Mouse (Mus musculus) embryonic facial prominence, embryonic 10.5 days (tissue): ENCODE measurements around the gene Tcf21. TPM values are rescaled to one million over a fixed set of nuclear protein-coding genes. Genes with fewer than 3 reads are reported as not detected.

Experiments used
- DNase-seq: peaks from one replicate; pipeline ENCODE4 v3.0.0-alpha.2; 2017; ENCODE audit warnings: low spot score
- H3K27ac ChIP-seq: fragments of 300-500 bp; sonication (generic); replicated peaks from 2 replicates; pipeline ENCODE4 v1.5.1; 2016; ENCODE audit warnings: mild to moderate bottlenecking
- H3K27me3 ChIP-seq: fragments of 300-500 bp; sonication (generic); replicated peaks from 2 replicates; pipeline ENCODE4 v1.6.1; 2016; ENCODE audit warnings: low read depth, mild to moderate bottlenecking; ENCODE audit not compliant: poor library complexity, severe bottlenecking
- H3K36me3 ChIP-seq: fragments of 300-500 bp; sonication (generic); replicated peaks from 2 replicates; pipeline ENCODE4 v1.6.1; 2016; ENCODE audit warnings: mild to moderate bottlenecking, moderate library complexity
- H3K4me1 ChIP-seq: fragments of 300-500 bp; sonication (generic); 2 replicates; pipeline ENCODE4 v1.6.1; 2016
- H3K4me3 ChIP-seq: fragments of 300-500 bp; sonication (generic); 2 replicates; pipeline ENCODE4 v1.5.1; 2016; ENCODE audit warnings: mild to moderate bottlenecking, moderate library complexity
- H3K9me3 ChIP-seq: fragments of 300-500 bp; sonication (generic); 2 replicates; pipeline ENCODE4 v1.6.1; 2016; ENCODE audit warnings: mild to moderate bottlenecking
- WGBS: fragments of 180-500 bp; shearing (Covaris S2); methylation state at CpG from one replicate; pipeline ENCODE4 v1.1.7; 2016; 5-methylcytosine and 5-hydroxymethylcytosine counted together
- polyA plus RNA-seq: library from polyadenylated mRNA; unstranded; fragments of >200 nt; fragmentation: Nextera tagmentation; extraction: Ambion mirVana; gene quantifications from 2 replicates; pipeline ENCODE4 v1.2.1, GENCODE M21; 2016

Tcf21 gene
- polyA plus RNA-seq, 1 experiment from 2014 or later: 4.8 TPM

DNA sequence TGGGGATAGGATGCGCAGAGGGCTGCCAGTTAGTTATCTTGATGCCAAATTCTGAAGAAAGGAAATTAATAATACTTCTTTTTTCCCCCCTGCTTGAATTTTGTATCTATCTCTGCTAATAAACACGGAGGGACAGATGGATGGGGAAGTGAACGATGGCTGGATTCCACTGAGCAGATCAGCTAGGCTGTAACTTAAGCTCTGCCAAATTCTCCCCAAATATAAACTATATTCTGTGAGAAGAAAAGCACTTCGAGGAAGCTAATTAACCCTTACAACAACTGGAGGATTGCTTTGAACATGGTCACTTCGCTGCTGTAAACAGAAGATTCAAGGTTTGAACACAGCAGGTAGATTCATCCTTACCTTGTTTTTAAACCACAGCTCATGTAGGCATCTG is 2.5 kb upstream of the Tcf21 start:
- no peak for DNase-seq
- H3K27me3 ChIP-seq: peaks cover 96% of the 10 kb centered on the region
- H3K9me3 ChIP-seq: no peaks in the 10 kb centered on the region
- H3K4me1 ChIP-seq: peaks cover 15% of the 10 kb centered on the region
- H3K4me3 ChIP-seq: no peak overlapping the region
- no peaks in the 10 kb centered on the region for H3K36me3 ChIP-seq
- no peak overlapping the region for H3K27ac ChIP-seq
- 9% methylated on average over 5 of the region's 5 CpGs for WGBS

DNA sequence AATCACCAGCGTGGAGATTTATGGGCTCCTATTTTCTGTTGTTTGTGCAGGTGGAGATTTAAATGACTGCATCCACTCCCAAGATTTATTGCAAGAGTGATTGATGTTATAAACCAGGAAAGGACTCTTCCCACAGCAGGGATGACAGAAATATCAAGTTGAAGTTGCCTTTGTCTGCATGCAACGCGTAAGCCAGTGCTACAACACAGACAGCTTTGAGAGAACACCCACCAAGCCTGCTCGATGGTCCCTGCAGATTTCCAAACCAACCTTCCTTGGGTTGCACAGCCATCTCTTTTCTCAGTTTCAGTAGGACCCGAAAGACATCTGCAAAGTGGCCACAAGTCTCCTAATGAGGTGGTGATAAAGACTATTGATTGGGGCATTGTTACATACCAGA is 1.7 kb upstream of the Tcf21 start:
- Histone ChIP-seq H3K4me3 (no peak overlapping the region), H3K9me3 (no peaks in the 10 kb centered on the region), H3K4me1 (peaks cover 16% of the 10 kb centered on the region), H3K27ac (no peak overlapping the region), H3K36me3 (no peaks in the 10 kb centered on the region), H3K27me3 (peaks cover 97% of the 10 kb centered on the region)
- DNase-seq: peak; percentile 18
- 3% methylated on average over 5 of the region's 5 CpGs for WGBS

DNA sequence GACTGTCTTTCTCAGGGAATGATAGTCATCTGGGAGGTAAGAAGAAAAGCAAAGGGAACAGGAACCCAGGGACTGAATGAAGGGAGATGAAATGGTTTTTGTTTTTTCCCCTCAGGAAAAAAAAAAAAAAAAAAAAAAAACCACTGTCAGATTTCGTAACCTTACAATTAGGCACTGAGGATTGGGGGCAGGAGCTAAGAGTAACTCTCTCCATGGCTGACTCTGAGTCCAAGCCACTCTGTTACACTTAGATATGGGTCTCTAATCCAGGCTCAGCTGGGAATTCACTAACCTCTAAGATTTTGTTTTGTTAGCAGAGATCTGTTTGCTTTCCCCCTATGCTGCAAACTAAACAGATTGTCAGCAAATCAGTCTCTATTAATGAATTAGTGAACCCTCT is 1.3 kb upstream of the Tcf21 start:
- H3K4me3 ChIP-seq: no peak overlapping the region
- H3K27me3 ChIP-seq: peaks cover 98% of the 10 kb centered on the region
- 0% methylated on average over 1 of the region's 1 CpGs for WGBS

DNA sequence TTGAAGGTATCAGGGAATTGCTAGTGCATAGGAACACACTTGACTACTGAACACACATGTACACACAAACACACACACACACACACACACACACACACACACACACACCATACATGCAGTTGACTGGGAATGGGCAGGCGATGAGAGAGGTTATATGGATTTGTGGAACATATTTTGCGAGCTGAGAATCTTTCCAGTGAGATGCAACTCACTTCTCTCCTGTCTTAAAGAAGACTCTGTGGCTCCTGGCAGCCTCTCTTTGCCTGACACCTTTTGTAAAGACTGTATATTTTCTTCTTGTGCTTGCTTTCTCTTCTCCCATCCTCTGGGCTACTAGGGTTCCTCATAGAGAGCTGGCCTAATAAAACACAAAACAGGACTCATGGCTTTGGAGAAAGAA is 867 bp upstream of the Tcf21 start:
- peak; percentile 18 for DNase-seq
- Histone ChIP-seq H3K9me3 (no peaks in the 10 kb centered on the region), H3K4me3 (no peak overlapping the region), H3K27ac (no peak overlapping the region), H3K36me3 (no peaks in the 10 kb centered on the region), H3K27me3 (peaks cover 98% of the 10 kb centered on the region), H3K4me1 (peaks cover 19% of the 10 kb centered on the region)
- 4% methylated on average over 2 of the region's 2 CpGs for WGBS

More for the DNA sequence above, 1.3 kb upstream of the Tcf21 start:
- Histone ChIP-seq H3K4me1 (peaks cover 19% of the 10 kb centered on the region), H3K9me3 (no peaks in the 10 kb centered on the region), H3K27ac (no peak overlapping the region), H3K36me3 (no peaks in the 10 kb centered on the region)
- DNase-seq: no peak

DNA sequence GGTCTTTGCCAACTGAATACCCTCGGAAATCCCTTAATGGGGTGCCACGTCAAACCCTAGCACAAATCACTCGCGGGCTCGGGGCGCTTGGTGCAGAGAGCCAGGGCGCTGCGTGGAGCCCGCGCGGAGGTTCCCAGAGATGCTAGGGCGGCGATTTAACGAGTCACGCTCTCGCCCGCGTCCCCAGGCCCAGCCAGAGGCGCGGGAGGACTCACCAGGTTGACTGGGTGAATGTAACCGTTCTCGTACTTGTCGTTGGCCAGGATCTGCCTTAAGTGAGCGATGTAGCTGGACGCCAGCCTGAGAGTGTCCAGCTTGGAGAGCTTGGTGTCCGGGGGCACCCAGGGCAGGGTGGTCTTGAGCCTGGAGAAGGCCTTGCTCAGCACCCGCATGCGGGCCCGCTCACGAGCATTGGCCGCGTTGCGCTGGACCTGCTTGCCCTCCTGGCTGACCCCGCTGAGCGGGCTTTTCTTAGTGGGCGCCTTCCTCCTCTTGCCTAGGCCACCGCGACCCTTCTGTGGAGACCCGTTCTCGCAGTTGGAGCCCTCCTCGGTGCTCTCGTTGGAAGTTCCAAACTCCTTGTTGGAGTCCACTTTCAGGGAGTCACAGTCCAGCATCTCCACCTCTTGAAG is 619 bp downstream of the Tcf21 start:
- H3K27ac ChIP-seq: no peak overlapping the region; the same call in 1 of the 2 replicates
- DNase-seq: peak; percentile 64
- peak overlapping the region; percentile 40 for H3K4me3 ChIP-seq
- WGBS: under 1% methylated on average over 42 of the region's 42 CpGs
- H3K36me3 ChIP-seq: no peaks in the 10 kb centered on the region
- no peaks in the 10 kb centered on the region for H3K9me3 ChIP-seq
- peaks cover 98% of the 10 kb centered on the region for H3K27me3 ChIP-seq
- H3K4me1 ChIP-seq: peaks cover 19% of the 10 kb centered on the region

GRCm38 (mm10) chr10:22818600-22819238 is 1.3 kb downstream of the Tcf21 start:
- no peaks in the 10 kb centered on the region for H3K36me3 ChIP-seq
- DNase-seq: no peak
- H3K27ac ChIP-seq: no peak overlapping the region
- peak overlapping the region; percentile 40 for H3K4me3 ChIP-seq
- under 1% methylated on average over 12 of the region's 12 CpGs for WGBS
- no peaks in the 10 kb centered on the region for H3K9me3 ChIP-seq
- peaks cover 98% of the 10 kb centered on the region for H3K27me3 ChIP-seq
- H3K4me1 ChIP-seq: peaks cover 21% of the 10 kb centered on the region

GRCm38 (mm10) chr10:22817976-22818375 is 2.0 kb downstream of the Tcf21 start:
- under 1% methylated on average over 4 of the region's 4 CpGs for WGBS
- no peak overlapping the region for H3K27ac ChIP-seq
- DNase-seq: no peak
- H3K4me1 ChIP-seq: peaks cover 26% of the 10 kb centered on the region
- H3K9me3 ChIP-seq: no peaks in the 10 kb centered on the region
- H3K36me3 ChIP-seq: no peaks in the 10 kb centered on the region
- H3K27me3 ChIP-seq: peaks cover 98% of the 10 kb centered on the region
- H3K4me3 ChIP-seq: peak overlapping the region; percentile 14; the same call in 1 of the 2 replicates

DNA sequence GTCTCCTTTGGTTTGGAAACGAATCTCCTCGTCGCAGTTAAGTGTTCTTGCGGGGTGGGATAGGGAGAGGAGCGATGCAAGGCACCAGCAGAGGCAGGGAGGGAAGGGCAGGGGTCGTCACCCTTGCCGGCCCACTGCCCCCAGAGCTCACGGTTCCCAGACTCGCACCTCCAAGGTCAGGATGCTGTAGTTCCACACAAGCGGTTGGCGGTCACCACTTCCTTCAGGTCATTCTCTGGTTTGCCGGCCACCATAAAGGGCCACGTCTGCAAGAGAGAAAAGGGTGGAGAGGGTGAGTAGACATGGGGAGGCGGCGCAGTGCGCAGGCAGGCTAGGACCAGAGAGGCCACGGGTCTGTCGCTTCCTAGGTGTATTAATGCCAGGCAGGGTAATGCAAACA is 2.4 kb downstream of the Tcf21 start:
- Histone ChIP-seq H3K27me3 (peaks cover 98% of the 10 kb centered on the region), H3K4me1 (peaks cover 26% of the 10 kb centered on the region), H3K4me3 (peak overlapping the region; percentile 14; the same call in 1 of the 2 replicates), H3K9me3 (no peaks in the 10 kb centered on the region), H3K27ac (no peak overlapping the region), H3K36me3 (no peaks in the 10 kb centered on the region)
- DNase-seq: peak; percentile 50
- WGBS: under 1% methylated on average over 18 of the region's 18 CpGs

DNA sequence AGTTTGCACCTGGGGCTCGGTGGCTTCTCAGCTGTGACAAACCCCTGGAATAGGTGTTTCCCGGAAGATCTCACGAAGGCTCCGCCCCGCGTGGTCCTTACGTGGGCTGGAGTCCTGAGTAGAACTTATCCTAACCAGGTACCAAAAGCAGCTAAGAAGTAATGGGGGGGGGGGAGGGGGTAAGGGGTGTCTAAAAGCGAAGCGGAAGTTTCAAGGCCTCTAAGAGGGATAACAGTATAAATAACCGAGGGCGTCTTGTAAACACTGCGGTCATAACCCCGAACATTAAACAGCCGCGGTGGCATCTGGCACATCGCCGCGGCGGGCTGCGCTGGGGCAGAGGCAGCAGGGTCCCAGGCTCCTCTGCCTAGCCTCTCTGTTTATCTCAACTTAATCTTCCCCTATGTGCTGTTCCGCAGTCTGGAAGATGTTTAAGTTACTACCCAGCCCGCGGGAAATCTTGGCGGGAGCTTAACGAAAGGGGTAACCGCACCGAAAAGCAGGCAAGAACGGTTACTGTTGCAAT is 3.7 kb downstream of the Tcf21 start:
- H3K36me3 ChIP-seq: no peaks in the 10 kb centered on the region
- peak; percentile 62 for DNase-seq
- WGBS: under 1% methylated on average over 28 of the region's 28 CpGs

GRCm38 (mm10) chr10:22815461-22816236 is 4.3 kb downstream of the Tcf21 start:
- Histone ChIP-seq H3K9me3 (no peaks in the 10 kb centered on the region), H3K27me3 (peaks cover 97% of the 10 kb centered on the region), H3K36me3 (no peaks in the 10 kb centered on the region), H3K27ac (no peak overlapping the region), H3K4me3 (no peak overlapping the region; the same call in 1 of the 2 replicates), H3K4me1 (peaks cover 26% of the 10 kb centered on the region)
- peak; percentile 37 for DNase-seq
- WGBS: 2% methylated on average over 19 of the region's 19 CpGs

More for the DNA sequence above, 3.7 kb downstream of the Tcf21 start:
- H3K9me3 ChIP-seq: no peaks in the 10 kb centered on the region
- peaks cover 26% of the 10 kb centered on the region for H3K4me1 ChIP-seq
- peaks cover 98% of the 10 kb centered on the region for H3K27me3 ChIP-seq
- H3K4me3 ChIP-seq: peak overlapping the region; percentile 17
- no peak overlapping the region for H3K27ac ChIP-seq

GRCm38 (mm10) chr10:22814771-22815170 is 5.2 kb downstream of the Tcf21 start:
- Histone ChIP-seq H3K27ac (no peak overlapping the region), H3K36me3 (no peaks in the 10 kb centered on the region), H3K4me1 (peaks cover 23% of the 10 kb centered on the region), H3K4me3 (no peak overlapping the region), H3K9me3 (no peaks in the 10 kb centered on the region), H3K27me3 (peaks cover 97% of the 10 kb centered on the region)
- WGBS: 0% methylated on average over 2 of the region's 2 CpGs
- DNase-seq: peak; percentile 12

GRCm38 (mm10) chr10:22814294-22814693 is 5.7 kb downstream of the Tcf21 start:
- Histone ChIP-seq H3K9me3 (no peaks in the 10 kb centered on the region), H3K27ac (no peak overlapping the region), H3K4me3 (no peak overlapping the region), H3K36me3 (no peaks in the 10 kb centered on the region), H3K27me3 (peaks cover 97% of the 10 kb centered on the region), H3K4me1 (peaks cover 18% of the 10 kb centered on the region)
- peak; percentile 12 for DNase-seq
- WGBS: 2% methylated on average over 8 of the region's 8 CpGs
